Mouse (Mus musculus): ENCODE results near the gene Gsg1l. TPM values are rescaled to one million over a fixed set of nuclear protein-coding genes. Genes with fewer than 3 reads are reported as not detected.

Gene Gsg1l
- total RNA-seq, 1 experiment from 2014 or later, result 16.9 TPM

DNA sequence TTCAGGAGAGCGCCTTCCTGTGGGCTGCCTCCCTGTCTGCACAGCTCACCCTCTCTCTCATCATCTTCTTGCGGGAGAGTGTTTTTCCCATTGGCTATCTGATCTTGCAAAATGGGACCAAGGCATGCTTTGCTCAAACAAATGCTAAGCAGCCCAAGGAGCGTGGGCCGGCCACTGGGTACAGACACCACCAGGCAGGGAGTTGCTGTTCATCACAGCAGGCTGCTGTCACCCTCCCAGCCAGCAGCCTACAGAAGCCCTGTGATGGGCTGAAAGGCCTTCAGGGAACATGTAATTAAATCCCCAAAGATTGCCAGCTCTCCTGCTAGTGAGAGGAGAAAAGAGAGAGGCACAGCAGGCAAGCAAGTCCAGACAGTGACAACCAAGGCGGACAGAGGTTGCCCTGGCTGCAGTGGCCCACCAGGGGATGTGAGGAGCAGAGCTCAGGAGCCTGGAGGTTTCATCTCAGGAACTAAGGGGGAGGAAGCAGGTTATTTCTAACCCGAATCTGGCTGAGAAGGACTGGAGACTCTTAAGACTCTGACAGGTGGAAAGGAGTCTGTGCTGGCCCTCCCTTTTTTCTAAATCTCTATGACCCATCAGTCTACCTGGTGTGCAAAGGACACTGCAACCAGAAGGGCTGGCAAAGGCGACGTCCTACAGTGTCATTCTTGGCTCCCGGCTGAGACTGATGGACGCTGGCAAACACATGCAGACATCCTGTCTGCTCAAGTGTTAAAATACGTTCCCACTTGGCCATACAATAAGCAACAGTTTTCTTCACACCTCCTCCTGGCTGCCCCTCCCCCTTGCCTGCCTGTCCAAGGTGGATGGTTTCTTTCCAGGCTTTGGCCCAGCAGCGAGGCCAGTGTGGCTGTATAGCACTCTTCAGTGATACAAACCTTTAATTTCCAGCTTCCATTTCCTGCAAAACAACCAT, 98.0 kb downstream of the Gsg1l start:
- no peak for DNase-seq

DNA sequence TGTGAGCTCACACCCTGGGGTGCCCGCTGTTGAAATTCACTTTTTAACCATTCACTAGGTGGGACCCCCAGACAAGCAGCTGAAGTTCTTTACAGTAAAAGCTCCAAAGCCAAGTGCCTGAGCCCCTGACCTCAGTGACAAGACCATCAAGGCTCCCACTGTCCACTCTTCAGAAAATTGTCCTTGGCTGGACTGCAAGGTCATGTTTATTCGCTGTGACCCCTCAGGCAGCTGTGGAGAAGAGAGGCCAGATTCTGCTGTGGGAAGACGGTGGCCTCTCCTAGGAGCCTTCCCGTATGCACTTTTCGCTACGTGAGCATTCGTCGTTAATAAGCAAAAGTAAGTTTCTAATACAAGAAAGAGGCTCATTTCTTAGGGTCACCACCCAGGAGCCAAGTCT, 102.6 kb downstream of the Gsg1l start:
- no peak for DNase-seq

DNA sequence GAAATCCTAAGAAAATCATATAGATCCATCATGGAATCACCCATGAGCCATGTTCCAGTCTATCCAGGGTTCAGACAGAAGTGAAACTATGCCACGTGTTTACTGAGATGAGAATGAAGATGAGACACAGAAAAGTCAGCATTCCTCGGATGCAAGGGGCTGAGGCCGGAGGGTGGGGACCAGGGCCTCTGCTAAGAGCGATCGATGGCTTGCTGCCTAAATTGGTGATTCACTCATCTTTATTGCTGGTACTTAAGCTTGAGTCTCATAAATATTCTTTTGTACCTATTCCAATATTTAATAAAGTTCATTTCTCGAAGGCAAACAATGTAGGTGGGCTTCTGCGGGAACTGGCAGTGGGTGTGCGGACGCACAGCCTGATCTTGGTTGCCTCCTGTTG, 105.5 kb downstream of the Gsg1l start:
- no peak for DNase-seq

DNA sequence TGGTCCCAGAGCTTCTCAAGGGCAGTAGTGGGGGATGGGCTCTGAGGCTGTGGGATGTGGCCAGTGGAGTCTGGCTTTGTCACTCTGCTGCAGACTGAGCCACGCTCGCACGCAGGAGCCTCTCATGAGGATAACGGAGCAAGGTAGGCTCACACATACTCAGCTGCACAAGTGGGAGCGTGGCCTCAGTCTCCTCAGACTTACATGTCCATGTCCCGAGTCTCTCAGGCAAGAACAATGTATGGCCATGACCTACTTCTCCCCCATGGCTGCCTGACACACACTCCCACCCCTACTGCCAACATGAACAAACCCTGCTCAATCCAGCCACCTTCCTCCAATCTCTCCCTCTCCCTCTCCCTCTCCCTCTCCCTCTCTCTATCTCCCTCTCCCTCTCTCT, 106.8 kb downstream of the Gsg1l start:
- no peak for DNase-seq

DNA sequence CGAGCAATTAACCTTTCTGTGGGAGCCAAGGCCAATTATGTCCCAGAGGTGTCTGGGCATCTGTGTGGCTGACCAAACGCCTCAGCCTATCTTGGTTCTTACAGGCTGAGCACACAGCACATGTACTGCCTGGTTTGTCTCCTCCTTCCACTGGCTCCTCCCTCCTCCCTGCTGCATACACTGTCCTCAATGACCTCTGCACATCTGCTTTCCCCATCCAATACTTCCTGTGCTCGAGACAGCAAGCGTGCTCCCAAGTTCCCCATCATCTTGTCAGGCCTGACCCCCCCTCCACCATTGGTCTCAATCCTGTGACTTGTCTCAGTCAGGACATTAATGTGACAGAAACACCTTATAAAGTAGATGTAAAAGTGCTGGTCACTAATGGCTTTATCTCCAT, 108.3 kb downstream of the Gsg1l start:
- no peak for DNase-seq

DNA sequence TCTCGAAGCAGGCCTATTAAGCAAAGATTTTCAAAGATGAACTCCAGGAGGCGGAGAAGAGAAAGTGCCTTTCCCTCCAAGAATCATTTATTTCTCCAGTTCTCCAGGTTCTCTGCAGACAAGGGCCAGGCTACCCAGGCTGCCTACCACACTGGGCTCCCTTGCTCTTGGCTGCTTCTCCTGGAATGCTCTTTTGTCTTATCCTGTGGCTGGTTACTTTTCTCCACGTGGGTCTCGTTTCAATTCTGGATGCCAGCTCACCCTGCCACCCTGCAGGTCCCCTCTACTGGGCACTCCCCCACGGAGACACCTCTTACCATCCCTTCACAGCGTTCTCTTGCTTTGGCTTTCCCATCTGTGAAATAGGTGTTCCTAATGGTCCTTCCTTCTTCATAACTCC, 109.4 kb downstream of the Gsg1l start:
- DNase-seq, result no peak

DNA sequence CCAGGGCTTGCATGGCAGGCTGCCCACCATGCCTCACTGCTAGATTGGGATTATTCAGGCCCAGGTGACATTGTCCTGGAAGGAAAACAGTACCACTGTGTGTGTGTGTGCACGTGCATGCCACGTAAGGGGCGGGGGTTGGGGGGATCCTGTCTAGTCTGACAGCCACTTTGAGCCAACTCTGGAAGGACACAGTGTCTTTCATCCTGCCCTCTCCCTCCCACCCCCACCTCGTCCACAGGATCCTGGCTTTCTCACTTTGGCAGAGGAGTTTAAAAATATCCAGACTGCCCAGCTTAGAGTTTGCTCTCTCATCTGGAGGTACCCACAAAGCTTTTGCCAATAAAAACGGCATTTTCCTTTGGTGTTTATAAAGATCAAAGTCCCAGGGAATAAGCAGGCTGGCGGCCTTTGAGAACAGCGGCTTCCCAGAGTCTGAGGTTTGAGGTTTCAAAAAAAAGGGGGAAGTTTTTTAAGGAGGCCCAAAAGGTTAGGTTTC, 110.0 kb downstream of the Gsg1l start:
- DNase-seq, result peak; percentile 66

DNA sequence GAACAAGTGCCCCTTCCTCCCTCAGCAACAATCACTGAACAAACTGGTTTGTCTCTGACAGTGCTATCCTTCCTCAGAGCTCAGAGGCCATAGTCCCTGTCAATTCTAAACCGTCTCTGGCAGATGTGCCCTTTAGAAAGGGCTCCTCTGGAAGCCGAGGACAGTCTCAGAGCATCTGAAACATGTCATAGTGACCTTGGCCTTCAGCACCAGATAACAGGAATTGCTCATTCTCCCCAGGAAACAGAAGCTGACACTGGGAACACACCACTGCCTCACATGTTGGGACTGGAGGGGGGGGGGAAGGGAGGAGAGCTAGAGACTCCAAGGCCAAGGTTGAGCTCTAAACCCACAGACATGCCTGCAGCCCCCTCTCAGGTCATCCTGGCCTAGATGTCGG, 113.1 kb downstream of the Gsg1l start:
- DNase-seq, result peak; percentile 72

DNA sequence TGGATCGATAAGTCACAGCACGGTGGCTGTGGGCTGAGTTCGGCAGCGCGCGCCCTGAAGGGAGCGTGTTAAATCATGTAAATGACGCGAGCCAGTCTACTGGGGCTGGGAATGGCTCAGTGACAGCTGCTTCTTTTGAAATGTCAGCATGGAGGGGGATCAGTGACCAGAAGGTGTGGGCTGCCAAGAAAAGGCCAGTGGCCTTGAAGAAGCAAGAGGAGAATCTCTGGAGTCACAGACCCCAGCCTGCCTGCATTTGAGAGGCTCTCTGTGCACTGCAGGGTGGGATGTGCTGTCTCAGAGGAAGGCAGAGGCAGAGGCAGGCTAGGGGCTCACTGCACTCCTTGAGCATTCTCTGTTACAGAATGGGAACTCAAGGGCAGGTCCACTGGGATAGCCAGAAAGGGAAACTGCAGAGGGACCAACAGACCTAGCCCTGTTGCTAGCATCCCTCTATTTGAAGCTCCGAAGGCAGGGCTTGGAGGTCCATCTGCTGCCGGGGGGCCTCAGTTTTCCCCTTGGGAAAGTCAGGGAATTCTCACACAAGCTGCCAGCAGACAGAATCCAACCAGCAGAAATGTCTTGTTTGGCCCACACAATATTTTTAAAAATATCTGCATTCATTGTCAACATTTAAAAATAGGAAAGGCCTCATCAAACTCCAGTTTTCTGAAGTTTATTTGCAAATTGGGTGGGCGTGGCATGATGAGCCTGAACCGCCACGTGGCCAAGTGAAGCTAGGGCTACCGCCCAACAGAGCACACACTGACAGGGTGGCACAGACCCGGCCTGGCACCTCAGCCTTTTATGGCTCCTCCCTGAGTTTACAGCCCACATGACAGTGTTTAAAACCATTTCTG, 115.6 kb downstream of the Gsg1l start:
- DNase-seq, result peak; percentile 48

DNA sequence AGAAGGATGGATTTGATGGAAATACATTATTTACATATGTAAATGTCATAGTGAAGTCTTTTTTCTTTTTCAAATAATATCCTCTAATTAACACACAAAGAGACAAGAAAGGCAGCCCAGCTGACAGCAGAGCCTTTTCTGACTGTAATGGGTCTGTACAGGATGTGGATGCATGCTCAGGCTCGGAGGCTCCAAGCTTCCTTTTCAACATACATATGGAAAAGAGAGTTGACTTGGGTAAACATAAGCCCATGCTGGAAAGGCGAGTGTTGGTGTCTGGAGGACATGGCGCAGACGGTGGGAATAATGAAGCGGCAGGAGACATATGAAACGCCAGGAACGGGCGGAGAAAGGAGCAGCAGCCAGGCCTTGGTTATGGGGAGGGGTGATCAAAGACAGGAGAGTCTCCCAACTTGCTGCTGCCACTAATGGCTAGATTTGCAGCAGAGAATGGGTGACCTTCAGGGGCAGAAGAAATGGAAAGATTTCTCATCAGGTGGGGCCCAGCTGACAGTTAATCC, 118.1 kb downstream of the Gsg1l start:
- no peak for DNase-seq

DNA sequence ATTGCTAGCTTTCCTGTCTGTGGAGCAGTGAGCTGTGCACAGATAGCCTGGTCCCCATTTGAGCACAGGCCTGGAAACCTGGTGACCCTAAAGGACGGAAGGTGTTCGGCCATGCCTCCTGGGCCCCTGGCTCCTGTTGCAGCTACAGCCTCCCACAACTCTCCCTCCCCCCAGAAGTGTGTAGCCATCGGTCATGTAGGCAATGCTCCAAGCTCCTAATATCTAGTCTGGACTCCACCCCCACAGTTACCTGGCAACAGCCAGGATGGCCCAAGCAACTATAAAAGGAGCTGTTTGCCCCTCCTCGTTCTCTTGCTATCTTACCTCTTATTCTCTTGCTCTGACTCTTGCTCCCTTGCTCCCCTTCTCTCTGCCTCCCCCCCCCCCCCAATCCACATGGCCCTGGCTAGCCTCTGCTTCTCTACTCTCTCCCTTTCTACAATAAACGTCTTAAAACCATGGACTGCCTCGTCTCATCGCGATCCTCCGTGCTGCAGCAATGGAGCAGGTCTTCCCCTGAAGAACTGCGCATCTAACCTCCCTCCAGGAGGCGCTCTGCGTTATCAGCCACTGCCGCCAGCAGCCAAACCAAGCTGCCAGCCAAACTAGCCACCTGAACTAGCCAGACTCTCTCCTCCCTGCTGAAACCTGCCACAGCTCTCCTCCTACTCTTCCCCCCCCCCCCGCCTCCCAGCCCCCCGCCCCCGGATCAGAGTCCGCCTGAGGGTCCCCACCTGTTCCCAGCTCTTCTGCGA, 122.7 kb downstream of the Gsg1l start:
- peak; percentile 53 for DNase-seq

DNA sequence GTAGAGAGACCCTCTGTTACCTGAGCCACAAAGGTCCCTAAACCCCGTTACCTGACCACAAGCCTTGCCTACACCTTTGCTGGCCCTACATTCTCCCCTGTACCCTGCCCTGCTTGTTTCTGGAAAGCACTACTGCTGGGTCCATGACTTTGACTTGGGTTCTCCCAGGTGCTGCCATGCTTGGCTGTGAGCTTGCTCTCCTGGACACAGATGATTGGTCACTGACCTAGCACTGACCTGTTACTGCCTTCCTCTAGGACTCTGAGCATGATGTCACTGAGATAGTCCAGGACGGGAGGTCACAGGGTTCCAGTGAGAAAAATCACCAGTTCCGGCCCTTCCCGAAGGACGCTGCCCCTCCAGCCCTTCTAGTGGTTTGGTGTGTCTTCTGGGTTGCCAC, 123.4 kb downstream of the Gsg1l start:
- no peak for DNase-seq

DNA sequence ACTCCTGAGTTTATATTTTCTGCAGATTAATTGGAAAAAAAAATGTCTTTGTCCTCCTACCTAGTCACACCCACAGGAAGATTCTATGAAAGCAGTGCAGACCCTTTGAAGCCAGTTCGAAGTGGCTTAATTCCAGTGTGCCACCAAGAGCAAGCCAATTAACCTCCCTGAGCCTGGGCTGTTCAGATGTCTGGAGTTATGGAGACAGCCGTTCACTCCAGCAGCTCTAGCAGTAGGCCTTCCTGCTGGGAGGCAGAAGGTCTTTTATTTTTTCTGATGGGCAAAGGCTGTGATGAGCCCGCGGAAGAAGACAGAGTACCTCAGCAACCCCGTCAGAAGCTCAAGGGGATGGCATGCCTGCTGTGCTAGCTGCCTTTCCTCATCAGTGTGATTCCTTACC, 127.2 kb downstream of the Gsg1l start:
- no peak for DNase-seq

DNA sequence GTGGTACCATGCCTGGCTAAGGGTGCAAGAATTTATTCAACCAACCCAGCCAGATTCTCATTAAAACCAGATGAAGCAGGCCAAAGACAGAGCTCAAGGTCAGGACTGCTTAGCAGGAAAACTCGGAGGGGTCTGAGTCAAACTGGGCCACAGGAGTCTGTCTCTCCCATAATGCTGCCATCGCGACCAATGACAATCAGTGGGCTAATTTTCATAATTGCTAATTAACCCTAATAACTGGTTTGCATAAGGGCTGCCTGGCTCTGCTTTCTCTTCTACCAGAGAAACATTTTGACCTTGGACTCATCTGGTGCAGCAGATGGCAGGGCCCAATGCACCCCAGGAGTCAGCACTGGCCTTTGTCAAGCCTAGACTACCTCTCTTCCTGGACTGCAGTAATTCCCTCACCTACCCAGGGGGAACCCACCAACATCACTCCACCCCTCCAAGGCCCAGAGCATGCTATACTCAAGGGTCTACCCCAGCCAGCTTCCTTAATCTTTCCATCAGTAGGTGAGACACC, 127.8 kb downstream of the Gsg1l start:
- DNase-seq, result no peak

DNA sequence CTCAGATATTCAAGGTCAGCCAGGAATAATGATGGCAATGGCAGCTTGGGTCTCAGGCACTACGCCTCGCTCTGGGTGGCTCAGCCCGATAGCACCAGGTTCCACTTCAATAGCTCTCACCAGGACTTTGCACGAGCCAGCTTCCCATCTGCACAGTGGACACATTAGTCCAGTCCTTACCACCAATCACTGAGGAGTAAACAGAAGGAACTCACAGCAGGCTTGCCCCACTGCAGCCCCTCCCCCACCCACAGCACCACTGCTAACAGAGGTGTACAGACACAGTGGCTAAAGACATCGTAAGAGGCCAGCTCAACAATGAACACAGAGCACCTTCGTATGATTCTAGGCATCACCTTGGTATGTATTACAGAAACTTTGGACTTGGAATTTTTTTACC, 128.4 kb downstream of the Gsg1l start:
- DNase-seq, result no peak

DNA sequence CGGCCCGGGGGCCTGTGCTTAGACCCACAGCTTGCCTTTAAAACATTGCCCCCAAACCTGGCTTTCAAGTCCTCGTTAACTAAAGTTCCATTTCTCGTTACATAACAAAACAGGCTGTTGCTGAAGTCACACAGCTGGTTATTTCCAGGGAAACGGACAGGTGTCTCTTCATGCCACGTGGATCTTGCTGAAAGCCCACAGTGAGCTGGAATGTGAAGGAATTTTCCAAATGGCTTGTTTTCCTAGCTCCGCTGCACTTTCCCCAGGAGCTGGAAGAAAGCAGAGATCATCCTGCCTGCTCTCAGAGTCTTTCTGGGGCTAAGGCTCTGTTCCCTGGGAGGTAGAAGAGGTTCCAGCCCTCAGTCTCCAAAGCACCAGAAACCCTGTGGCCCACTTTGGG, 130.3 kb downstream of the Gsg1l start:
- no peak for DNase-seq

DNA sequence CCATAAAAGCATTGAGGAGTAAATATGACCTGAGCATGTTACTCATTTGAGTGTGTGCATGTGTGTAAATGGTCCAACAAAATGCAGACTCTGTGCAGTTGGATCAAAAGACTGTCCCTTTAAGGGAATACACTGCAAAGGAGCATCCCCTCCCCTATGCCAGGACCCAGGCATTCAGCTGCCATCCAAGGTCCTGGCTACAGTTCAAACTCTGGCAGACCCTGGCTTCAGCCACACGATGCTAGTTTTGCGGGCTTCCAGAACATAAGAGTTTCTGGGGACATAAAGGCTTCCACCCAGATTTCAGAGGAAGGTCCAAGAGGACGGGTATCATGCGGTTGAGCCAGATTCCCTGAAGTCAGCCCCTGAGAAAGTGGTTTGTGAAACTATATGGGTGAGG, 133.2 kb downstream of the Gsg1l start:
- DNase-seq, result no peak

DNA sequence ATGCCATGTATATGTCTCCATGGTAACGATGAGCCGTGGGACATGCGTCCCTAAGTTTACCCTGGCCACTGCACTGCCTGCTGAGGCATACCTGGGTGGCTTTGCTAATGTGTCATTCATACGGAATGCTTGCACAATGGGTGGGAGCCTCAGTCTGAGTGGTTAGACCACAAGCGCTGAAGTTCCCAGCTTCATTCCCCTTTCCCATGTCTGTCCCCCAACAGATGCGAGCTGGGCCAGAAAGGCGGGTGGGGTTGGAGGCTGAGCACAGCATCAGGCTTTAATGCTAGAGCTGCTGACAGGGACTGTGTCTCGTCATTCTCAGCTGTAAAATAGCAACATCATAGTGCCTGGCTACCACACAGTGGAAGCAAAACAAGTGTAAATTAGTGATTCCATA, 136.3 kb downstream of the Gsg1l start:
- no peak for DNase-seq

DNA sequence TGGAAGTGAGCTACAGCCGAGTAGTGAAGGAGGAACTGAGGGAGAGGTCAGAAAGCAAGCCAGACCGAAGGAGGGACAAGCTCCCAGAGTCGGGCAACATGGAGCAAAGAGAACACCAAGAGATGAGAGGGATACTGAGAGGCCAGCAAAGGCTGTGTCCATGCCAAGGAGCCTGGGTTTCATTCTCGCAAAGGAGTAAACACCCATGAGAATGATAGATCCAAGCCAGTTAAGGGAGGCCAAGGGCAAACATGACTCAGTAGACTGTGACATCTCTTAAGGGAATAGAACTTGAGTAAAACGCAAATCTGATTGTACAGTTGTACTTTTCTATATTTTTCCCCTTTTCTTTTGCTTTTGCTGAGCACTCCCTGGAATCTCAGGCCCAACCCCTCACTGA, 137.6 kb downstream of the Gsg1l start:
- peak; percentile 56 for DNase-seq

DNA sequence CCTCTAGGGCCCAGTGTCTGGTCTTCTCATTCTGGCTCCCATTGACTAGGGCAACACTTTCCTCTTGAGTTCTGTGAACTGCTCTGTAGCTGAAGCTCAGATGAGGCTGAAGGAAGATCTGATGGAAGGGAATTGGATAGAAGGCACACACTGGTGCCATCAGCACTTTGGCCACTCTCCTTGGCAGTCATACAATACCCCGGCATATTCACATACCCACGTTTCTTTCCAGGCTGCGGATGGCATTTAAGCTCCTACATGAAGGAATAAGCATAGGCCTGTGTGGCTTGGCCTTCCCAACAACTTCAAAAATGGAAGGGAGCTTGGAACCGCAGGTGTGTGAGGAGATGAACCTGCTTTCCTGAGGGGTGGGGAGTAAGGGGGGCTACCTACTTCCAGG, 138.7 kb downstream of the Gsg1l start:
- no peak for DNase-seq

DNA sequence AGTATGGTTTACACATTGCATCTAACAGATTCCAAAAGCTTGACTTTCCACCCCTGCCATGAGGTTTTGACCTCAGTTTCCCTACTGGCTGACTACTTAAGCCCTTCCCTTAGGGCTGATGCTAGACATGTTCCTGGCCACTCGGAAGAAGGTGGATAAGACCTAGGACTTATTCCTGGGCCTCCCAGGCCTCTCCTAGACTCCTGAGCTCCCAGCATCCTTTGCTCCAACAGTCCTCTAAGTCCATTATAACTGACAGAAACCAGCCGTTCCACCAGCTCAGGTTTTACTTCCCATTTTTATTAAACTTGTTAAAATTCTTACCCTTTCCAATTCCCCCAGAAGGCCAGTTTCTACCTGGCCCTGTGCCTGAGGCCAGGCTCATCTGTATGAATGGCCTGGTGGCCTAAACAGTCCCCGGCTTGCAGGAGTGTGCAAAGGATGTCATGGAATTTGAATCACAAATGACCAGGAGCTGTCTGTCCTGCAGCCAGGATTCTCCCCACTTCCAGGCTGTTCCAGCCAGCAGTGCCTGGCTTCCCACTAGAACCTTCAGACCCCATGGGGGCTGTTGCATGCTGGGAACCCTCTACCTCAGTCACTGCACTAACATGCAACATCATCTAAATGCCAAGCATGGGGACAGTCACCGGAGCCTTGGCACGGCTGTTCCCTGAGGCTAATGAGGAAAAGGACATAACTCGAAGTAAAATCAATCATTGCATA, 139.7 kb downstream of the Gsg1l start:
- DNase-seq, result peak; percentile 21

Measured in adrenal gland, postnatal 14 days (tissue).